Mouse (Mus musculus) liver, embryonic 12.5 days (tissue): ENCODE results near the gene Abca1. TPM values are rescaled to one million over a fixed set of nuclear protein-coding genes. Genes with fewer than 3 reads are reported as not detected.

Experiments used
- ATAC-seq: fragments of 200-750 bp; cut with Nextera tagmentation; 2 replicates; pipeline ENCODE4 v1.8.0; 2017; ENCODE audit warnings: moderate number of reproducible peaks, mild to moderate bottlenecking, moderate library complexity
- H3K27ac ChIP-seq: fragments of 300-500 bp; sonication (generic); 2 replicates; pipeline ENCODE4 v1.5.1; 2016; ENCODE audit warnings: mild to moderate bottlenecking
- H3K27me3 ChIP-seq: fragments of 300-500 bp; sonication (generic); replicated peaks from 2 replicates; pipeline ENCODE4 v1.6.1; 2016; ENCODE audit warnings: mild to moderate bottlenecking, moderate library complexity
- H3K36me3 ChIP-seq: fragments of 300-500 bp; sonication (generic); 2 replicates; pipeline ENCODE4 v1.6.1; 2016; ENCODE audit warnings: mild to moderate bottlenecking, moderate library complexity
- H3K4me1 ChIP-seq: fragments of 300-500 bp; sonication (generic); 2 replicates; pipeline ENCODE4 v1.6.1; 2016
- H3K4me2 ChIP-seq: fragments of 300-500 bp; sonication (generic); 2 replicates; pipeline ENCODE4 v1.6.1; 2016; ENCODE audit warnings: mild to moderate bottlenecking, moderate library complexity
- H3K4me3 ChIP-seq: fragments of 300-500 bp; sonication (generic); 2 replicates; pipeline ENCODE4 v1.5.1; 2016; ENCODE audit warnings: mild to moderate bottlenecking, moderate library complexity
- H3K9ac ChIP-seq: fragments of 300-500 bp; sonication (generic); 2 replicates; pipeline ENCODE4 v1.6.1; 2016; ENCODE audit warnings: mild to moderate bottlenecking, moderate library complexity
- H3K9me3 ChIP-seq: fragments of 300-500 bp; sonication (generic); replicated peaks from 2 replicates; pipeline ENCODE4 v1.6.1; 2016; ENCODE audit warnings: mild to moderate bottlenecking, moderate library complexity
- WGBS: fragments of 180-500 bp; shearing (Covaris S2); methylation state at CpG from one replicate; pipeline ENCODE4 v1.1.7; 2016; ENCODE audit not compliant: insufficient replicate concordance; 5-methylcytosine and 5-hydroxymethylcytosine counted together
- polyA plus RNA-seq: library from polyadenylated mRNA; unstranded; fragments of >200 nt; fragmentation: Nextera tagmentation; extraction: Ambion mirVana; gene quantifications from 2 replicates; pipeline ENCODE4 v1.2.1, GENCODE M21; 2016

Gene Abca1
- polyA plus RNA-seq, 1 experiment from 2014 or later: 10.1 TPM

GRCm38 (mm10) chr4:53076788-53077350 lies 82.8 kb downstream of the Abca1 start:
- WGBS: 73% methylated on average over 4 of the region's 4 CpGs
- Histone ChIP-seq H3K27ac (no peak overlapping the region), H3K4me3 (no peak overlapping the region), H3K36me3 (peaks cover 76% of the 10 kb centered on the region), H3K9me3 (no peaks in the 10 kb centered on the region), H3K27me3 (no peaks in the 10 kb centered on the region), H3K4me2 (no peak overlapping the region), H3K9ac (no peak overlapping the region), H3K4me1 (no peaks in the 10 kb centered on the region)
- no peak for ATAC-seq

GRCm38 (mm10) chr4:53073025-53073424 lies 86.7 kb downstream of the Abca1 start:
- ATAC-seq: no peak
- peaks cover 67% of the 10 kb centered on the region for H3K36me3 ChIP-seq

GRCm38 (mm10) chr4:53062301-53063008 lies 97.2 kb downstream of the Abca1 start:
- Histone ChIP-seq H3K4me2 (no peak overlapping the region), H3K9me3 (no peaks in the 10 kb centered on the region), H3K4me1 (no peaks in the 10 kb centered on the region), H3K36me3 (peaks cover 64% of the 10 kb centered on the region), H3K27ac (no peak overlapping the region), H3K27me3 (no peaks in the 10 kb centered on the region), H3K4me3 (no peak overlapping the region), H3K9ac (no peak overlapping the region)
- no peak; the same call in 1 of the 2 replicates for ATAC-seq
- WGBS: 68% methylated on average over 7 of the region's 7 CpGs

More at GRCm38 (mm10) chr4:53073025-53073424, 86.7 kb downstream of the Abca1 start:
- WGBS: 68% methylated on average over 7 of the region's 7 CpGs
- Histone ChIP-seq H3K9ac (no peak overlapping the region), H3K9me3 (no peaks in the 10 kb centered on the region), H3K4me1 (no peaks in the 10 kb centered on the region), H3K27ac (no peak overlapping the region), H3K4me3 (no peak overlapping the region), H3K27me3 (no peaks in the 10 kb centered on the region), H3K4me2 (no peak overlapping the region)

- no peak overlapping the region for H3K4me3 ChIP-seq
- H3K9ac ChIP-seq: no peak overlapping the region
- no peak overlapping the region for H3K27ac ChIP-seq
- no peak overlapping the region for H3K4me2 ChIP-seq
- ATAC-seq: no peak
- H3K36me3 ChIP-seq: peaks cover 58% of the 10 kb centered on the region
- H3K27me3 ChIP-seq: no peaks in the 10 kb centered on the region
- 65% methylated on average over 9 of the region's 9 CpGs for WGBS
- H3K4me1 ChIP-seq: no peaks in the 10 kb centered on the region
- H3K9me3 ChIP-seq: no peaks in the 10 kb centered on the region
Observed at GRCm38 (mm10) chr4:53046238-53047022, 113.3 kb downstream of the Abca1 start.

GRCm38 (mm10) chr4:53045807-53046206 lies 113.9 kb downstream of the Abca1 start:
- H3K36me3 ChIP-seq: peaks cover 54% of the 10 kb centered on the region

GRCm38 (mm10) chr4:53043819-53044218 lies 115.9 kb downstream of the Abca1 start:
- Histone ChIP-seq H3K27ac (no peak overlapping the region), H3K36me3 (peaks cover 47% of the 10 kb centered on the region), H3K4me3 (no peak overlapping the region), H3K9ac (no peak overlapping the region), H3K4me1 (no peaks in the 10 kb centered on the region), H3K9me3 (no peaks in the 10 kb centered on the region), H3K4me2 (no peak overlapping the region), H3K27me3 (no peaks in the 10 kb centered on the region)
- WGBS: 77% methylated on average over 8 of the region's 8 CpGs
- ATAC-seq: no peak

More at GRCm38 (mm10) chr4:53045807-53046206, 113.9 kb downstream of the Abca1 start:
- Histone ChIP-seq H3K9ac (no peak overlapping the region), H3K9me3 (no peaks in the 10 kb centered on the region), H3K27ac (no peak overlapping the region), H3K4me3 (no peak overlapping the region), H3K4me2 (no peak overlapping the region), H3K4me1 (no peaks in the 10 kb centered on the region), H3K27me3 (no peaks in the 10 kb centered on the region)
- WGBS: 76% methylated on average over 7 of the region's 7 CpGs
- no peak for ATAC-seq

- Histone ChIP-seq H3K27ac (no peak overlapping the region), H3K4me1 (no peaks in the 10 kb centered on the region), H3K36me3 (peaks cover 15% of the 10 kb centered on the region; the same call in 1 of the 2 replicates), H3K27me3 (no peaks in the 10 kb centered on the region), H3K4me3 (no peak overlapping the region), H3K4me2 (no peak overlapping the region), H3K9me3 (no peaks in the 10 kb centered on the region), H3K9ac (no peak overlapping the region)
- 53% methylated on average over 8 of the region's 8 CpGs for WGBS
- no peak for ATAC-seq
Observed at GRCm38 (mm10) chr4:53030326-53030948, 129.3 kb downstream of the Abca1 start.

- Histone ChIP-seq H3K27ac (no peak overlapping the region), H3K9me3 (no peaks in the 10 kb centered on the region), H3K36me3 (peaks cover 10% of the 10 kb centered on the region; the same call in 1 of the 2 replicates), H3K4me2 (no peak overlapping the region), H3K4me1 (no peaks in the 10 kb centered on the region), H3K4me3 (no peak overlapping the region), H3K27me3 (no peaks in the 10 kb centered on the region), H3K9ac (no peak overlapping the region)
- ATAC-seq: no peak
- WGBS: 55% methylated on average over 3 of the region's 3 CpGs
Observed at GRCm38 (mm10) chr4:53027811-53028210, 131.9 kb downstream of the Abca1 start.

- H3K4me3 ChIP-seq: no peak overlapping the region
- no peaks in the 10 kb centered on the region for H3K27me3 ChIP-seq
- no peak overlapping the region for H3K4me2 ChIP-seq
- H3K9me3 ChIP-seq: no peaks in the 10 kb centered on the region
- no peaks in the 10 kb centered on the region for H3K4me1 ChIP-seq
- H3K36me3 ChIP-seq: peaks cover 35% of the 10 kb centered on the region
- no peak overlapping the region for H3K9ac ChIP-seq
- no peak overlapping the region for H3K27ac ChIP-seq
- WGBS: 80% methylated on average over 4 of the region's 4 CpGs
- no peak for ATAC-seq
Observed at GRCm38 (mm10) chr4:53024397-53024796, 135.3 kb downstream of the Abca1 start.

- Histone ChIP-seq H3K4me1 (no peaks in the 10 kb centered on the region), H3K9ac (no peak overlapping the region), H3K36me3 (peaks cover 40% of the 10 kb centered on the region), H3K4me3 (no peak overlapping the region), H3K9me3 (no peaks in the 10 kb centered on the region), H3K4me2 (no peak overlapping the region), H3K27me3 (no peaks in the 10 kb centered on the region), H3K27ac (no peak overlapping the region)
- 86% methylated on average over 14 of the region's 14 CpGs for WGBS
- peak; percentile 68 for ATAC-seq
Observed at GRCm38 (mm10) chr4:53023189-53023925, 136.3 kb downstream of the Abca1 start.

- H3K27me3 ChIP-seq: no peaks in the 10 kb centered on the region
- no peak overlapping the region for H3K4me2 ChIP-seq
- H3K9me3 ChIP-seq: peaks cover 8% of the 10 kb centered on the region; the same call in 1 of the 2 replicates
- no peak overlapping the region for H3K9ac ChIP-seq
- no peaks in the 10 kb centered on the region for H3K4me1 ChIP-seq
- H3K4me3 ChIP-seq: no peak overlapping the region
- H3K27ac ChIP-seq: no peak overlapping the region
- WGBS: 75% methylated on average over 1 of the region's 1 CpGs
- H3K36me3 ChIP-seq: peaks cover 72% of the 10 kb centered on the region
- no peak for ATAC-seq
Observed at GRCm38 (mm10) chr4:53018392-53018791, 141.3 kb downstream of the Abca1 start.
